Mouse (Mus musculus) brain, embryonic 14.5 days (tissue): ENCODE results near the gene Lrp2. TPM values are rescaled to one million over a fixed set of nuclear protein-coding genes. Genes with fewer than 3 reads are reported as not detected.

Experiments used
- DNase-seq: peaks from one replicate; pipeline ENCODE4 v3.0.0-alpha.2; 2011; ENCODE audit warnings: low read depth
- CTCF ChIP-seq: fragments of 200-500 bp; IDR thresholded peaks from 2 replicates; pipeline ENCODE4 v1.5.1; 2012; ENCODE audit warnings: inconsistent platforms, mild to moderate bottlenecking, moderate library complexity, borderline replicate concordance; ENCODE audit not compliant: insufficient read depth, insufficient read length; ENCODE audit errors: extremely low read depth
- POLR2A ChIP-seq: fragments of 200-500 bp; IDR thresholded peaks from 2 replicates; pipeline ENCODE4 v1.6.1; 2012; ENCODE audit warnings: mild to moderate bottlenecking, inconsistent platforms, borderline replicate concordance; ENCODE audit not compliant: poor library complexity, insufficient read depth, insufficient read length, severe bottlenecking; ENCODE audit errors: extremely low read depth
- polyA plus RNA-seq: library from polyadenylated mRNA; depleted of rRNA; stranded (reverse); fragments of >200 nt; gene quantifications from 2 replicates; pipeline ENCODE4 v1.2.3, GENCODE M21; 2012

Gene Lrp2
- polyA plus RNA-seq, 1 experiment: 3.4 TPM

DNA sequence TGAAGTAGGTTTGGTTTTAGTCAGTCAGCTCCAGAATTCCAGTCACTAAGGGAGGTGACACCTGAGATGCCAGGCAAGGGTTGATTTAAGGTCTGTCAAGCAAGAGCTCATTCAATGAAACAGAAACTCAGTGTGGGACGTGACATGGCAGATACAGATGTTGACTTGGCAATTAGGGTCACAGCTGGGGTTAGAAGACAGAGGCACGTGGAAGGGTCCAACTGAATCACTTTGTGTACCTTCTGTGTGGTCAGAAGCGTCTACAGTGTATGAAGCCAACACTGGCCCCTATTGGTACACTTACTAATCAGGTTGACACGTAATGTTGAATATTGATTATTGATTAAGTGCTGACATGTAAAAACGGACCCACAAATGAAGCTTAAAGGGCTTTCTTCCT, 161.0 kb downstream of the Lrp2 start:
- DNase-seq: no peak
- TF ChIP-seq CTCF (no peak), POLR2A (no peak)

DNA sequence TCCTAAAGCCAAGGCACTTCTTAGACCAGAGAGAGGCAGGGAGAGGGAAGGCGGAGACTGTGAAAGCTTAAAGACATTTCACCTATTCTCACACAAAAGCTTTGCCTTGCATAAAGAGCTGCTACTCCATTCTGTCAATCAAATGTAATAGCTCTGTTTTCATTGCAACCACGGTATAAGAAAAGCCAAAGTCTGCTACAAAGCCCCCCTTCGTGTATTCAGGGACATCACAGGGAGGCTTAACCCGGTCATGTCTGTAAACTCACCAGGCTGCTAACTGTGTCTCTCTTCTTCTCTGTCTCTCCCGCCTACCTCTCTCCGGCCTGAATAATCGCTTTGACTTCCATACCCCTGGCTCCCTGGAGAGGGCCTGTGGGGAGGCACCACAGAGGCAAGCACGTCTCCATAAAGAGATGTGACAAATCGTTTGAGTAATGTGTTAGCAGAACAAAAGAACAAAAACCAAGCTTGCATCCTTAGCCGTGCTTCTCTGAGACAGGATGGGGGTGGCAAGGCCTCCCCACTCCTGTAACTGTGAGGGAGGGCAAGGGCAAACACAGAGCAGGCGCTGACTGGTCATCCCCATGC, 167.5 kb downstream of the Lrp2 start:
- no peak for TF ChIP-seq CTCF
- TF ChIP-seq POLR2A: no peak
- DNase-seq: peak; percentile 88

DNA sequence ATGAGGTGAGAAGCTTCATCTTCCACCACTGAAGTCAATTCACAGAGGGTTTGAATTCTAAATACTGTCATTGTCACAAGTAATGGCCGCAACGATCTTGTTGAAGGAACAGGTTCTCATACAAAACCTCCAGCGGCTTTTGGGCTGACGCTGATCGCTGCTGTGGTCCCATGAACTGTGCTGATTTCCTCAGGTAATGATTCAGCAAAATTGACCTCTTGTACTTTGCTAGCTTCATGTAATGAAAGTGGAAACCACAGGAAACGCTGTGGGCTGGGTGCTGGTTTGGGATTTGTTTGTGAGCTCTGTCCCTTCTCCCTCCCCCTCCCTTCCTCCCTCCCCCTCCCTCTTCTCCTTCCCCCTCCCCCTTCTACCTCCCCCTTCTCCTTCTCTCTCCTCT, 170.8 kb downstream of the Lrp2 start:
- no peak for DNase-seq
- TF ChIP-seq POLR2A (no peak), CTCF (no peak)

- TF ChIP-seq CTCF (no peak), POLR2A (no peak)
- no peak for DNase-seq
Observed at GRCm38 (mm10) chr2:69414539-69414938, 171.3 kb downstream of the Lrp2 start.

- DNase-seq: no peak
- TF ChIP-seq CTCF: no peak
- no peak for TF ChIP-seq POLR2A
Observed at GRCm38 (mm10) chr2:69405692-69406091, 180.2 kb downstream of the Lrp2 start.

GRCm38 (mm10) chr2:69402309-69402708, 183.6 kb downstream of the Lrp2 start:
- peak; percentile 58 for DNase-seq

DNA sequence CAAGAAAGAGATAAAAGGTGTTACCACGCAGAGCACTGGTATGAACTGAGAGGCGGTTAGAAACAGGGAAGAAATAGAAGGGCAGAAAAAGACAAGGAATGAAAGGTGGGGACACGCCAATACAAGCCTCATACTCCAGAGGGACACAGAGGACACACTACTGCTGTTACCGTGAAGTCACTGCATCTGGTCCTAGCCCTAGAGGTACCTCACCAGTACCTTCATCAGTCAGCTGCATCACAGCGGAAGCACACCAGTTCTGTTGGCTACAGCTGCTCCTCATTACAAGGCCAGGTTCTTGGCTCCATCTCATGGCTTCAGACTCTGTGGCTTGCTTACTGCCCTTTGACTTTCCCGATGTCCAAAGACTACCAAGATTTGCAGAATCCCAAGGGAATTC, 184.0 kb downstream of the Lrp2 start:
- no peak for DNase-seq
- TF ChIP-seq POLR2A: no peak
- no peak for TF ChIP-seq CTCF

More at GRCm38 (mm10) chr2:69402309-69402708, 183.6 kb downstream of the Lrp2 start:
- no peak for TF ChIP-seq POLR2A
- TF ChIP-seq CTCF: no peak

- no peak for TF ChIP-seq POLR2A
- no peak for TF ChIP-seq CTCF
- peak; percentile 27 for DNase-seq
Observed at GRCm38 (mm10) chr2:69400866-69401604, 184.8 kb downstream of the Lrp2 start.

GRCm38 (mm10) chr2:69396760-69397435, 189.0 kb downstream of the Lrp2 start:
- no peak for TF ChIP-seq POLR2A
- no peak for TF ChIP-seq CTCF
- DNase-seq: no peak

DNA sequence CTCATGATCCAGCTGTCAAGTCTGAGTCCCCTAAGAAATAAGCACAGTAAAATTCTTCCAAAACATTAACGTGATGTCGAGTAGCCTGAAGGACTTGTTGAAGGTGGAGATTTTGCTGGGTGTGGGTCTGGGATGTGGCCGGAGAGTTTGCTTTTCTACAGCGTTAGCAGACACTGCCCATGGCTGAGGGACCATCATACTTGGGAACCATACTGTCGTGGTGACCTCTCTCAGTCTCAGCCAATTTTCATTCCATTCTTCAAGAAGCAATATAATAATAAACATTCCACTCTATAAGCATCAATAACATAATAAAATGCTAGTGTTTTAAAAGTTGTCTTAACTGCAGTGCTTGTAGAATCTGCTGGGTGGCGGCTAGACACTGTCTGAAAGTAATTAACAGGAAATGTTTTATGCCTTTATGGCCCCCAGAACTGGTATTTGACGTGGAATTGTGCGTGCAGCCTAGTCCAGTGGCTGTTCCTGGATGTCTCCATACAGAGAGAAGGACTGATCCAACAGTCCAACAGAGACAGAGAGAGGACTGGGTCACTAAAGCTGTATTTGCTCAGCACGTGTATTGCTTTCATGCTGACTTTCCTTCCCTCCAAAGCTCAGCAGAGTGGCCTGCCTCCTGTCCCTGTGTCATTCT, 190.1 kb downstream of the Lrp2 start:
- no peak for TF ChIP-seq POLR2A
- TF ChIP-seq CTCF: no peak
- DNase-seq: no peak

- DNase-seq: no peak
- no peak for TF ChIP-seq CTCF
- TF ChIP-seq POLR2A: no peak
Observed at GRCm38 (mm10) chr2:69393947-69394346, 191.9 kb downstream of the Lrp2 start.
